Mouse (Mus musculus): ENCODE results near the gene Med27. TPM values are rescaled to one million over a fixed set of nuclear protein-coding genes. Genes with fewer than 3 reads are reported as not detected.

The Med27 gene
- polyA plus RNA-seq, 1 experiment, result 7.1 TPM

DNA sequence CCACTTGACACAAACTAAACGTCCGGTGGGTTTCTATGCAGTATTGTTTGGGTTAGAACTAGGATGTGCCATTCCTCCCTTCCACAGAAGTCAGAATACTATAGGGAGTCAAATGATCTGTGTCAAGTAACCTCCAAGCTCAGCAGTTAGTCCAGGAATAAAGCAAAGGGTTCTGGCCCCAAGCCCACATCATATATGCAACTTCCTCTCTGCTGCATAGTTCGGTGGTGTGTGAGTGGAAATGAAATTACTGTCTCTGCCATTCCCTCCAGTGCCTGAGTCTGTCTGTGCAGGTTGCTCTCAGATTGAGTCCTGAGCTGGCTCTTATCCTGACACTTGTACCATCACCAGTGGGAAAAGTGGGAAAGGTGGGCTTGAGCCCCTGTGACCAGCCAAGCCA lies 65.8 kb downstream of the Med27 start:
- TF ChIP-seq POLR2A (IDR thresholded peaks at IDR 0.05; ENCODE audit: borderline replicate concordance, control insufficient read depth, low read depth, low read length), result no peak
- no peak for TF ChIP-seq CTCF (IDR thresholded peaks at IDR 0.05; ENCODE audit: control insufficient read depth, insufficient read depth, low read length)
- Histone ChIP-seq H3K4me3 (replicated peaks; ENCODE audit: control insufficient read depth, low read depth, low read length) (no peak overlapping the region), H3K27ac (ENCODE audit: control insufficient read depth, insufficient read depth, low read depth, low read length, poor library complexity) (no peak overlapping the region), H3K4me1 (ENCODE audit: control insufficient read depth, insufficient read depth, low read length) (no peaks in the 10 kb centered on the region; the same call in none of the 2 replicates)
- 41% methylated on average over 3 of the region's 3 CpGs for WGBS

DNA sequence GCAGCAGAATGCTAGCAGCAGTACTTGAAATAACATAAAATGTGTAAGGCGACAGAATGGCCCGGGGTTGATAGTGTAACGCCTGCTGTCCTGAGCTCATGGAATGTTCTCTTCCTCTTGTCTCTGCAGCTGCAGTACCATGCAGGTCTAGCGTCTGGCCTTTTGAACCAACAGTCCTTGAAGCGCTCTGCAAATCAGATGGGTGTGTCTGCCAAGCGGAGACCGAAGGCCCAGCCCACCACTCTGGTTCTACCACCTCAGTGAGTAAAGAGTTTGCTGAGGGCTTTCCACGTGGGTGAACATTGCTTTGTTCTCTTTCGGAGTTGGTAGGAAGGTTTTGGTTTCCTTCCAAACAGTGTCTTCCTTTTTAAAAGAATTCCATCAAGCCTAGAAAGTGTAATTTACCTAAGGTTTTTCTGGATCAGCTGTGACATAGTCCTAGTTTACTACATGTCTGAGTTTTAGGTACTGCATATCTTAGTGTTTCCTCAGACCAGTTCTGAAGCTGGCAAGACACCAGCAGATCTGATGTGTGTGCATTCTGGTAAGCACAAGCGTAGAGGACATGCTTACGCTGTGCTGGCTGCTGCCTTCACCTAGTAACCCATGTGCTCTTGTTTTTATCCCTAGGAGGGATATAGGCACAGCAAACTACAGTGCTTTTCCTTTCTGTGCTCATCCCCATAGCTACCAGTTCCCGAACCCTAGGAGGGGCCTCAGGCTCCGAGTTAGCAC lies 66.8 kb downstream of the Med27 start:
- no peak overlapping the region for H3K27ac ChIP-seq (ENCODE audit: control insufficient read depth, insufficient read depth, low read depth, low read length, poor library complexity)
- no peak overlapping the region for H3K4me3 ChIP-seq (replicated peaks; ENCODE audit: control insufficient read depth, low read depth, low read length)
- WGBS, result 77% methylated on average over 13 of the region's 13 CpGs
- H3K4me1 ChIP-seq (ENCODE audit: control insufficient read depth, insufficient read depth, low read length), result no peaks in the 10 kb centered on the region; the same call in none of the 2 replicates
- TF ChIP-seq POLR2A (IDR thresholded peaks at IDR 0.05; ENCODE audit: borderline replicate concordance, control insufficient read depth, low read depth, low read length) (no peak), CTCF (IDR thresholded peaks at IDR 0.05; ENCODE audit: control insufficient read depth, insufficient read depth, low read length) (no peak)

DNA sequence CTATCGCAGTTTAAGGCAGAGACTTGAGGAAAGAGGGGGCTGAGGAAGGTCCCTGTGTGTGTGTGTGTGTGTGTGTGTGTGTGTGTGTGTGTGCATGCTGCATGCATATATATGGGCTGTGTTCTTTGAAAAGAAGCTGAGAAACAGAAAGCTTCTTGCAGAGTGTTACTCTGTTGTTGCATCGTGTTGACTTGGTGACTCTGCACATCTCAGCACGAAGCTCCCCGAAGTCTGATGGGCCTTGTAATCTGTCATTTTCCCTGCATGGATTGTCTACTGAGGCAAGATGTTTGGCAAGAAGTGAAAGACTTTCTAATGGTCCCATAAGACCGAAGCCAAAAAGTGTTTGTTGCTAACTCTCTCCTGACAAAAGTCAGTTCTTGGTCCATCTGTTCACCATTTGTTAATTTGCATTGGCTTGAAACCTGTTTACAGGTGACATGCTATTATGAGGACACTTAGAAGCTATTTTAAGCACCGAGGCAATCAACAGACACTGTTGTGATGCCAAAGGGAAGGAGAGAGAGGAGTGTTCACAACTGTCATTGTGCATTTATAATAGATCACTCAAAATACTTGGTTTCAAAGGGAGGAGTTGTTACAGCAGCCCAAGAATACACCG lies 68.3 kb downstream of the Med27 start:
- 80% methylated on average over 7 of the region's 7 CpGs for WGBS
- no peak overlapping the region for H3K4me3 ChIP-seq (replicated peaks; ENCODE audit: control insufficient read depth, low read depth, low read length)
- TF ChIP-seq POLR2A (IDR thresholded peaks at IDR 0.05; ENCODE audit: borderline replicate concordance, control insufficient read depth, low read depth, low read length), result no peak
- TF ChIP-seq CTCF (IDR thresholded peaks at IDR 0.05; ENCODE audit: control insufficient read depth, insufficient read depth, low read length), result no peak
- no peak overlapping the region for H3K27ac ChIP-seq (ENCODE audit: control insufficient read depth, insufficient read depth, low read depth, low read length, poor library complexity)
- H3K4me1 ChIP-seq (ENCODE audit: control insufficient read depth, insufficient read depth, low read length), result no peaks in the 10 kb centered on the region; the same call in none of the 2 replicates

DNA sequence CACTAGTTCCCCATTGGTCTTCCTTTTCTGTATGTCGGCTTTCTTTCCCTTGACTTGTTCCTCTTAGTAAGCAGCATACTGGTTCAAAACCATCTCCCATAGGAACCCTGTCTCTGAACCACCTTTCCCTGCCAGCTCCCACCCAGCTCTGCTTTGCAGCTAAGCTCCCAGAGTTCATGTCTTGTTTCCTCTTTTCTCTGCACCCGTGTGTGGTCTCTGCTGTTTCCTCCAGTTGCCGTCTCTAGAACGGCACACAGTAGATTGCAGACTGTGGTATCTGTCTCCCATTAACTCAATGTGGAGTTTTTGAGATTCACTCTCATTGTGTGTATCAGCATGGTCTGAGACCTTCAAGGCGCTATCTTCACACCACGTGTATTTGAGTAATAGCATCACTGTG lies 71.9 kb downstream of the Med27 start:
- no peak overlapping the region for H3K4me3 ChIP-seq (replicated peaks; ENCODE audit: control insufficient read depth, low read depth, low read length)
- 7% methylated on average over 6 of the region's 6 CpGs for WGBS
- H3K4me1 ChIP-seq (ENCODE audit: control insufficient read depth, insufficient read depth, low read length), result no peaks in the 10 kb centered on the region; the same call in 1 of the 2 replicates
- TF ChIP-seq CTCF (IDR thresholded peaks at IDR 0.05; ENCODE audit: control insufficient read depth, insufficient read depth, low read length), result no peak
- no peak overlapping the region for H3K27ac ChIP-seq (ENCODE audit: control insufficient read depth, insufficient read depth, low read depth, low read length, poor library complexity)

DNA sequence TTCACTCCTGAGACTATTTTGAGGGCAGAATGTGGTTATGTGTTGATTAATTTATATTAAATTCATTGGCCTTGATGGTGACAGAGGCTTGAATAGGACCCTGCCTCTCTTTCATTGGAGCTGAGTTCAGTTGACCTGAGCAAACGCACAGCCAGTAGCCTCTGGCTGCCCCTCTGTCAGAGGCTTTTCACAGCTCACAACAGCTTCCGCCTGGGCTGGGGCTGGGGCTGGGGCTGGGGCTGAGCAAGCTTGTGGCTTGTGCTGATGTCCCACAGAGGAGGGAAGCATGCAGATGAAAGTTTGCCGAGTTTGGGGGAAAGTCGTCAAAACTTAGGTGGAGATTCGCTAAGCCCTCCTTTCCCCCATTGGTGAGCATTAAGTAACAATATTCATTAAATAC lies 72.8 kb downstream of the Med27 start:
- Histone ChIP-seq H3K4me3 (replicated peaks; ENCODE audit: control insufficient read depth, low read depth, low read length) (no peak overlapping the region), H3K4me1 (ENCODE audit: control insufficient read depth, insufficient read depth, low read length) (no peaks in the 10 kb centered on the region; the same call in 1 of the 2 replicates), H3K27ac (ENCODE audit: control insufficient read depth, insufficient read depth, low read depth, low read length, poor library complexity) (no peak overlapping the region)
- 30% methylated on average over 5 of the region's 5 CpGs for WGBS
- TF ChIP-seq POLR2A (IDR thresholded peaks at IDR 0.05; ENCODE audit: borderline replicate concordance, control insufficient read depth, low read depth, low read length), result no peak
- TF ChIP-seq CTCF (IDR thresholded peaks at IDR 0.05; ENCODE audit: control insufficient read depth, insufficient read depth, low read length), result no peak

DNA sequence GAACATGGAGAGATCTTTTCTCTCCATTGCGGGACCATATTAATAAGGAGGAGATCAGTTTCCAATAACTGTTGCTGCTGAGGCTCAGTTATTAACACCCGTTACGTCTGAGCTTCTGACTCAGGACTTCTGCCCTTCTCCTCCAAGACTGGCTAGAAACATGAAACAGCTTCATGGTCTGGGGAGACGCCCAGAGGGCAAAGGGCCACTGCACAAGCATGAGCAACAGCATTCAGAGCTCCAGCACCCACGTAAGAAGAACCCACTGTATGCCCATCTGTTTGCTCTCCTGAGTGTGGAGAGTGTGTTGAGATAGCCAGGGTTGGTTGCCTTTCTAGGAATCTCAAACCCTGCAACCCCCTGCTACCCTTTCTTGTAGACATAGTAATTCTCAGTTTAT lies 73.3 kb downstream of the Med27 start:
- H3K4me1 ChIP-seq (ENCODE audit: control insufficient read depth, insufficient read depth, low read length), result no peaks in the 10 kb centered on the region; the same call in 1 of the 2 replicates
- 64% methylated on average over 5 of the region's 5 CpGs for WGBS

DNA sequence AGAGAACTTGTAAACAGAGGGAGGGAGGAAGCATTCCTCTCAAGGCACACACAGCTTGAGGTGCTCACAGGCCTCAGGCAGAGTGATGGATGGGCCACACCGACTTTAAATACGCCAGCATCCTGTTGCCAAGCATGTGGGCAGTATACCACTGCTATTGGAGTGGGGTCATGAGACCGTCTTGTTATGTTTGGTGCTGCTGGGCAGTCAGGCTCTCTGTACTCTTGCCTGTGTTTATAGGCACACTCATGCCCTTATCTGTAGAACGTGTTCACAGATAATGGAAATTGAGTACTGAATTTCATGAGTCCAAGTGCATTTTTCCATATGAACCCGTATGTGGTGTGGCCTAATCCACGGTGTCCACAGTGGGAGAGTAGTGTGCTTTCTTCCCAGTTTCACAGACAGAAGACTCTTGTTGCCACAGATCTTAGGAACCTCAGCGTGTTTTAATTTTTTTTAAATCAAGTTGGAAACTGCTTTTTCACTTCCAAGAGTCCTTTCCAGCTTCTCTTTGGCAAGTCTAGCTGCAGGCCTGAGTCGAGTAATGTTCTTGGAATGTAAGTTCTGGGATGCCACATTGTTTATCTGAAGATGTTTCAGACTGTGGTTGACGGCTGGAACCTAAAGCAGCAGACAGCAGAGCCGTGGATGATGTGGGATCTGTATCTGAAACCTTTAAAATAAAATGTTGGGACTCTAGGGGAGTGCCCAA lies 75.7 kb downstream of the Med27 start:
- TF ChIP-seq CTCF (IDR thresholded peaks at IDR 0.05; ENCODE audit: control insufficient read depth, insufficient read depth, low read length) (no peak), POLR2A (IDR thresholded peaks at IDR 0.05; ENCODE audit: borderline replicate concordance, control insufficient read depth, low read depth, low read length) (no peak)
- Histone ChIP-seq H3K4me3 (replicated peaks; ENCODE audit: control insufficient read depth, low read depth, low read length) (no peak overlapping the region), H3K4me1 (ENCODE audit: control insufficient read depth, insufficient read depth, low read length) (no peaks in the 10 kb centered on the region; the same call in 1 of the 2 replicates), H3K27ac (ENCODE audit: control insufficient read depth, insufficient read depth, low read depth, low read length, poor library complexity) (no peak overlapping the region)
- WGBS, result 72% methylated on average over 10 of the region's 10 CpGs

More for the DNA sequence above, 73.3 kb downstream of the Med27 start:
- Histone ChIP-seq H3K4me3 (replicated peaks; ENCODE audit: control insufficient read depth, low read depth, low read length) (no peak overlapping the region), H3K27ac (ENCODE audit: control insufficient read depth, insufficient read depth, low read depth, low read length, poor library complexity) (no peak overlapping the region)
- no peak for TF ChIP-seq CTCF (IDR thresholded peaks at IDR 0.05; ENCODE audit: control insufficient read depth, insufficient read depth, low read length)
- TF ChIP-seq POLR2A (IDR thresholded peaks at IDR 0.05; ENCODE audit: borderline replicate concordance, control insufficient read depth, low read depth, low read length), result no peak

DNA sequence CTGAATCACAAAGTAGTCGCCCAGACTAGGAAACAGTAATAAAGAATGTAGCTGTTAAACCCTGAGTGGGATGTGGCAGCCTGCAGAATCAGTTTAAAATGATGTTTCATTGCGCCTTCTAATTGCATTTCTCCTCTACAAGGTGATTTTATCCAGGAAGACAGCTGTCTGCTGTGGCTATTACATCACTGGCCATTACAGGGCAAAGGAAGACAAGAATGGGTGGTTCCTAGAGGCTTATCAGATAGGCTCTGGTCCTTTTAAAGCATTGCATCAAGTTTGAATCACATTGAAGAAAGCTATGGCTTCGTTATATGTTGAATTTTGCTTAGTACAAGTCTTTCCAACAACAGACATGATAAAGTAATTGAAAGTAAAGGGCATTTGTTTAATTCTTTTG lies 76.4 kb downstream of the Med27 start:
- no peak overlapping the region for H3K4me3 ChIP-seq (replicated peaks; ENCODE audit: control insufficient read depth, low read depth, low read length)
- H3K4me1 ChIP-seq (ENCODE audit: control insufficient read depth, insufficient read depth, low read length), result no peaks in the 10 kb centered on the region
- TF ChIP-seq CTCF (IDR thresholded peaks at IDR 0.05; ENCODE audit: control insufficient read depth, insufficient read depth, low read length), result no peak
- TF ChIP-seq POLR2A (IDR thresholded peaks at IDR 0.05; ENCODE audit: borderline replicate concordance, control insufficient read depth, low read depth, low read length), result no peak
- H3K27ac ChIP-seq (ENCODE audit: control insufficient read depth, insufficient read depth, low read depth, low read length, poor library complexity), result no peak overlapping the region
- WGBS, result 71% methylated on average over 3 of the region's 3 CpGs
